Mouse (Mus musculus): ENCODE results near the gene AL732309.1. TPM values are rescaled to one million over a fixed set of nuclear protein-coding genes. Genes with fewer than 3 reads are reported as not detected.
A peak's percentile ranks its signal among the peaks of the same experiment; 100 is the strongest.

The AL732309.1 gene
- total RNA-seq, 2 experiments from 2014 or later: 4.7 TPM; not detected in 1

GRCm38 (mm10) chr2:25221331-25221772, 25.3 kb downstream of the AL732309.1 start:
- ATAC-seq (ENCODE audit: poor library complexity, severe bottlenecking): no peak

- no peak for ATAC-seq (ENCODE audit: poor library complexity, severe bottlenecking)
Measured at GRCm38 (mm10) chr2:25218445-25218844, 28.2 kb downstream of the AL732309.1 start, which contains the start of gene Fam166a. Gene Fam166a, plus strand, starts transcription at chr2:25218745.

- ATAC-seq (ENCODE audit: poor library complexity, severe bottlenecking): no peak
Measured at GRCm38 (mm10) chr2:25217666-25218065, 29.0 kb downstream of the AL732309.1 start.

GRCm38 (mm10) chr2:25214444-25214843, 32.2 kb downstream of the AL732309.1 start, which contains the start of gene Stpg3:
Gene Stpg3, minus strand, starts transcription at chr2:25214637.
- no peak for ATAC-seq (ENCODE audit: poor library complexity, severe bottlenecking)

GRCm38 (mm10) chr2:25213266-25213865, 33.3 kb downstream of the AL732309.1 start:
- no peak for ATAC-seq (ENCODE audit: poor library complexity, severe bottlenecking)

- peak; percentile 99 for ATAC-seq (ENCODE audit: poor library complexity, severe bottlenecking)
Measured at GRCm38 (mm10) chr2:25211121-25211670, 35.5 kb downstream of the AL732309.1 start, which contains the start of gene Nelfb. Gene Nelfb, minus strand, starts transcription at chr2:25211489.

GRCm38 (mm10) chr2:25210686-25211085, 36.0 kb downstream of the AL732309.1 start:
- ATAC-seq (ENCODE audit: poor library complexity, severe bottlenecking): peak; percentile 19

- no peak for ATAC-seq (ENCODE audit: poor library complexity, severe bottlenecking)
Measured at GRCm38 (mm10) chr2:25207593-25207992, 39.1 kb downstream of the AL732309.1 start.

- no peak for ATAC-seq (ENCODE audit: poor library complexity, severe bottlenecking)
Measured at GRCm38 (mm10) chr2:25203631-25204214, 42.9 kb downstream of the AL732309.1 start.

- ATAC-seq (ENCODE audit: poor library complexity, severe bottlenecking): no peak
Measured at GRCm38 (mm10) chr2:25200631-25201030, 46.0 kb downstream of the AL732309.1 start.

- ATAC-seq (ENCODE audit: poor library complexity, severe bottlenecking): no peak
Measured at GRCm38 (mm10) chr2:25197946-25198345, 48.7 kb downstream of the AL732309.1 start.

- ATAC-seq (ENCODE audit: poor library complexity, severe bottlenecking): no peak
Measured at GRCm38 (mm10) chr2:25197191-25197590, 49.5 kb downstream of the AL732309.1 start.

GRCm38 (mm10) chr2:25196172-25196954, 50.3 kb downstream of the AL732309.1 start, which contains the start of gene Tor4a:
Gene Tor4a, minus strand, starts transcription at chr2:25196886.
- peak; percentile 63 for ATAC-seq (ENCODE audit: poor library complexity, severe bottlenecking)

- ATAC-seq (ENCODE audit: poor library complexity, severe bottlenecking): peak; percentile 41
Measured at GRCm38 (mm10) chr2:25195211-25196156, 51.2 kb downstream of the AL732309.1 start.

Other genes starting within 250 kb of the AL732309.1 start
Only the 30 nearest of the 32 such genes appear.
- 6.0 and 6.9 TPM in 2 replicates for gene Nsmf, start 192.5 kb downstream of the AL732309.1 start, total RNA-seq (2015)
- 6.4 and 10.8 TPM in 2 replicates for gene Nsmf, start 192.5 kb downstream of the AL732309.1 start, total RNA-seq (2017)
- gene Entpd8, start 166.6 kb downstream of the AL732309.1 start, total RNA-seq (2015): not detected in 2 replicates
- not detected in 2 replicates for gene Entpd8, start 166.6 kb downstream of the AL732309.1 start, total RNA-seq (2017)
- not detected in 2 replicates for gene Noxa1, start 151.7 kb downstream of the AL732309.1 start, total RNA-seq (2015)
- gene Noxa1, start 151.7 kb downstream of the AL732309.1 start, total RNA-seq (2017): not detected in 2 replicates
- 1.1 TPM in 1 of 2 replicates, not detected in the other for gene Nrarp, start 66.1 kb downstream of the AL732309.1 start, total RNA-seq (2015)
- gene Nrarp, start 66.1 kb downstream of the AL732309.1 start, total RNA-seq (2017): 0.22 and 0.28 TPM in 2 replicates
- gene Tor4a, start 50.0 kb downstream of the AL732309.1 start, total RNA-seq (2015): 17.4 and 19.7 TPM in 2 replicates
- 25.1 and 29.6 TPM in 2 replicates for gene Tor4a, start 50.0 kb downstream of the AL732309.1 start, total RNA-seq (2017)
- 21.4 and 23.8 TPM in 2 replicates for gene Nelfb, start 35.4 kb downstream of the AL732309.1 start, total RNA-seq (2015)
- gene Nelfb, start 35.4 kb downstream of the AL732309.1 start, total RNA-seq (2017): 30.1 and 36.5 TPM in 2 replicates
- gene Stpg3, start 32.2 kb downstream of the AL732309.1 start, total RNA-seq (2015): not detected in 2 replicates
- not detected in 2 replicates for gene Stpg3, start 32.2 kb downstream of the AL732309.1 start, total RNA-seq (2017)
- gene Fam166a, start 28.1 kb downstream of the AL732309.1 start, total RNA-seq (2015): 0.20 and 0.57 TPM in 2 replicates
- gene Fam166a, start 28.1 kb downstream of the AL732309.1 start, total RNA-seq (2017): not detected in 2 replicates
- 269 and 285 TPM in 2 replicates for gene Tubb4b, start 22.2 kb downstream of the AL732309.1 start, total RNA-seq (2015)
- 371 and 385 TPM in 2 replicates for gene Tubb4b, start 22.2 kb downstream of the AL732309.1 start, total RNA-seq (2017)
- not detected in 2 replicates for gene Slc34a3, start 12.5 kb downstream of the AL732309.1 start, total RNA-seq (2015)
- gene Slc34a3, start 12.5 kb downstream of the AL732309.1 start, total RNA-seq (2017): not detected in 2 replicates
- not detected in 2 replicates for gene Rnf224, start 10.1 kb downstream of the AL732309.1 start, total RNA-seq (2015)
- gene Rnf224, start 10.1 kb downstream of the AL732309.1 start, total RNA-seq (2017): not detected in 2 replicates
- gene Rnf208, start 4.6 kb downstream of the AL732309.1 start, total RNA-seq (2015): 0.14 TPM in 1 of 2 replicates, not detected in the other
- gene Rnf208, start 4.6 kb downstream of the AL732309.1 start, total RNA-seq (2017): not detected in 2 replicates
- gene Cysrt1, start 4.4 kb downstream of the AL732309.1 start, total RNA-seq (2015): not detected in 2 replicates
- gene Cysrt1, start 4.4 kb downstream of the AL732309.1 start, total RNA-seq (2017): not detected in 2 replicates
- 8.4 and 13.1 TPM in 2 replicates for gene Tmem203, start 8.6 kb upstream of the AL732309.1 start, total RNA-seq (2015)
- gene Tmem203, start 8.6 kb upstream of the AL732309.1 start, total RNA-seq (2017): 7.4 and 10.9 TPM in 2 replicates
- gene Tprn, start 15.8 kb upstream of the AL732309.1 start, total RNA-seq (2015): 7.5 and 10.5 TPM in 2 replicates
- 5.2 and 6.0 TPM in 2 replicates for gene Tprn, start 15.8 kb upstream of the AL732309.1 start, total RNA-seq (2017)
- gene Ssna1, start 25.6 kb upstream of the AL732309.1 start, total RNA-seq (2015): 159 TPM in 2 replicates
- 61.1 and 86.0 TPM in 2 replicates for gene Ssna1, start 25.6 kb upstream of the AL732309.1 start, total RNA-seq (2017)
- 28.9 and 40.5 TPM in 2 replicates for gene Anapc2, start 25.6 kb upstream of the AL732309.1 start, total RNA-seq (2015)
- gene Anapc2, start 25.6 kb upstream of the AL732309.1 start, total RNA-seq (2017): 25.1 and 32.1 TPM in 2 replicates
- not detected in 2 replicates for gene Tmem210, start 41.3 kb upstream of the AL732309.1 start, total RNA-seq (2015)
- gene Tmem210, start 41.3 kb upstream of the AL732309.1 start, total RNA-seq (2017): not detected in 2 replicates
- not detected in 2 replicates for gene Lrrc26, start 43.1 kb upstream of the AL732309.1 start, total RNA-seq (2015)
- gene Lrrc26, start 43.1 kb upstream of the AL732309.1 start, total RNA-seq (2017): not detected in 2 replicates
- gene Grin1, start 72.3 kb upstream of the AL732309.1 start, total RNA-seq (2015): not detected in 2 replicates
- not detected in 2 replicates for gene Grin1, start 72.3 kb upstream of the AL732309.1 start, total RNA-seq (2017)
- gene Man1b1, start 85.5 kb upstream of the AL732309.1 start, total RNA-seq (2015): 14.8 TPM in 2 replicates
- gene Man1b1, start 85.5 kb upstream of the AL732309.1 start, total RNA-seq (2017): 36.8 and 40.8 TPM in 2 replicates
- gene Dpp7, start 109.5 kb upstream of the AL732309.1 start, total RNA-seq (2015): 25.1 and 30.5 TPM in 2 replicates
- 27.8 and 50.7 TPM in 2 replicates for gene Dpp7, start 109.5 kb upstream of the AL732309.1 start, total RNA-seq (2017)
- gene Uap1l1, start 118.8 kb upstream of the AL732309.1 start, total RNA-seq (2015): 34.4 and 36.0 TPM in 2 replicates
- gene Uap1l1, start 118.8 kb upstream of the AL732309.1 start, total RNA-seq (2017): 11.0 and 12.6 TPM in 2 replicates
- 4.9 and 5.5 TPM in 2 replicates for gene Sapcd2, start 125.5 kb upstream of the AL732309.1 start, total RNA-seq (2015)
- gene Sapcd2, start 125.5 kb upstream of the AL732309.1 start, total RNA-seq (2017): 3.6 and 4.6 TPM in 2 replicates
- not detected in 2 replicates for gene Entpd2, start 149.0 kb upstream of the AL732309.1 start, total RNA-seq (2015)
- gene Entpd2, start 149.0 kb upstream of the AL732309.1 start, total RNA-seq (2017): not detected in 2 replicates
- gene Npdc1, start 152.5 kb upstream of the AL732309.1 start, total RNA-seq (2015): not detected in 2 replicates
- not detected in 2 replicates for gene Npdc1, start 152.5 kb upstream of the AL732309.1 start, total RNA-seq (2017)
- gene Fut7, start 176.4 kb upstream of the AL732309.1 start, total RNA-seq (2015): 10.1 and 11.6 TPM in 2 replicates
- 20.4 and 21.5 TPM in 2 replicates for gene Fut7, start 176.4 kb upstream of the AL732309.1 start, total RNA-seq (2017)
- gene Abca2, start 181.8 kb upstream of the AL732309.1 start, total RNA-seq (2015): 25.5 and 33.3 TPM in 2 replicates
- 12.0 and 13.0 TPM in 2 replicates for gene Abca2, start 181.8 kb upstream of the AL732309.1 start, total RNA-seq (2017)
- not detected in 2 replicates for gene Clic3, start 210.0 kb upstream of the AL732309.1 start, total RNA-seq (2015)
- gene Clic3, start 210.0 kb upstream of the AL732309.1 start, total RNA-seq (2017): not detected in 2 replicates
- gene Paxx, start 214.2 kb upstream of the AL732309.1 start, total RNA-seq (2015): 36.3 and 36.5 TPM in 2 replicates
- gene Paxx, start 214.2 kb upstream of the AL732309.1 start, total RNA-seq (2017): 25.7 and 29.6 TPM in 2 replicates

Measured in megakaryocyte, adult 5-6 weeks (primary cell).